Mouse (Mus musculus) hindbrain, embryonic 11.5 days (tissue): ENCODE measurements around the gene Pfn1. TPM values are rescaled to one million over a fixed set of nuclear protein-coding genes. Genes with fewer than 3 reads are reported as not detected.
A peak's percentile ranks its signal among the peaks of the same experiment; 100 is the strongest.

Experiments
- ATAC-seq: fragments of 200-750 bp; cut with Nextera tagmentation; 2 replicates; pipeline ENCODE4 v1.8.0; 2017; ENCODE audit warnings: mild to moderate bottlenecking, moderate TSS enrichment, moderate library complexity; ENCODE audit not compliant: low FRiP score
- DNase-seq: peaks from one replicate; pipeline ENCODE4 v3.0.0-alpha.2; 2015; ENCODE audit warnings: low spot score
- H3K27ac ChIP-seq: fragments of 300-500 bp; sonication (generic); 2 replicates; pipeline ENCODE4 v1.5.1; 2014; ENCODE audit warnings: mild to moderate bottlenecking, low read depth, low read length
- H3K27me3 ChIP-seq: fragments of 300-500 bp; sonication (generic); 2 replicates; pipeline ENCODE4 v1.6.1; 2014; ENCODE audit warnings: mild to moderate bottlenecking, low read length, moderate library complexity, mixed read lengths; ENCODE audit not compliant: control insufficient read depth, insufficient read depth
- H3K36me3 ChIP-seq: fragments of 300-500 bp; sonication (generic); 2 replicates; pipeline ENCODE4 v1.6.1; 2014; ENCODE audit warnings: mild to moderate bottlenecking, low read length, moderate library complexity, mixed read lengths; ENCODE audit not compliant: control insufficient read depth, insufficient read depth
- H3K4me1 ChIP-seq: fragments of 300-500 bp; sonication (generic); replicated peaks from 2 replicates; pipeline ENCODE4 v1.6.1; 2014; ENCODE audit warnings: low read length, mixed read lengths; ENCODE audit not compliant: control insufficient read depth, insufficient read depth
- H3K4me2 ChIP-seq: fragments of 300-500 bp; sonication (generic); replicated peaks from 2 replicates; pipeline ENCODE4 v1.6.1; 2014; ENCODE audit warnings: mild to moderate bottlenecking, low read depth, low read length
- H3K4me3 ChIP-seq: fragments of 300-500 bp; sonication (generic); 2 replicates; pipeline ENCODE4 v1.5.1; 2014; ENCODE audit warnings: low read depth, low read length
- H3K9ac ChIP-seq: fragments of 300-500 bp; sonication (generic); 2 replicates; pipeline ENCODE4 v1.6.1; 2014; ENCODE audit warnings: low read depth, low read length
- H3K9me3 ChIP-seq: fragments of 300-500 bp; sonication (generic); 2 replicates; pipeline ENCODE4 v1.6.1; 2016; ENCODE audit warnings: low read length; ENCODE audit not compliant: control insufficient read depth
- WGBS: fragments of 180-500 bp; shearing (Covaris S2); extraction: QIAGEN DNeasy Blood & Tissue Kit; methylation state at CpG from one replicate; pipeline ENCODE4 v1.1.7; 2014; 5-methylcytosine and 5-hydroxymethylcytosine counted together
- polyA plus RNA-seq: library from polyadenylated mRNA; unstranded; fragments of >200 nt; fragmentation: Nextera tagmentation; extraction: Ambion mirVana; gene quantifications from 2 replicates; pipeline ENCODE4 v1.2.1, GENCODE M21; 2014

Gene Pfn1
- polyA plus RNA-seq, 1 experiment from 2014 or later: 1,523 TPM

DNA sequence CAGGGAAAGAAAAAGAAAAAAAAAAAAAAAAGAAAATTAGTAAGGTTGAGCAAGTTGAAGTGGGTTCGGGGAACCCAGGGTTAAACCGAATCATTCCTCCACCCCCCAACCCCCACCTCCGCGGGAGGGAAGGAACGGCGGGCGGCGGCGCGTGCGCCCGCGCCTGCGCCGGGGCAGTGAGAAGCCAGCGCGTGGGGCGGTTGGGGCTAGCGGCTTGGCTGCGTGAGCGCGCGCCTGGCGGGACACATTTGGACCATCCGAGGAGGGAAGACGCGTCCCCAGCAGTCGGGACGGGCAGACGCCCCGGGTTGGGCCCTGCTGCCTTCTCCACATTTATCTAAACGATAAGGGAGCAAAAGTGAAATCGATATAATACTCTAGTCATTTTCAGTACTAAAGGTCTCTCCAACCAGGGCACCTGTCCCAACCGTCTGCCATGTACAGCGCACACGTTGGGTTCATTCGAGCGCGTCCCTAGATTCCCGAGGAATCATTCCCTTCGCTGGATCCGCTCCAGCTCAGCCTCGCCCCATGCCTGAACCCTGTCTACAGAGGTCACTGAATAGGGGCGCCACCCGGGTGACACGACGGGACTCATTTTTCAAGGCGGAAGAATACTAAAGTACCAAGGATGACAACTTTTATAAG is 603 bp upstream of the Pfn1 start:
- no peaks in the 10 kb centered on the region for H3K9me3 ChIP-seq
- peak overlapping the region; percentile 96 for H3K27ac ChIP-seq
- DNase-seq (peak; percentile 88), ATAC-seq (peak; percentile 50)
- H3K9ac ChIP-seq: peak overlapping the region; percentile 97
- H3K4me1 ChIP-seq: 0 out of 2 replicates have a peak, but pooled peaks cover 12% of the 10 kb centered on the region
- WGBS: under 1% methylated on average over 45 of the region's 48 CpGs
- H3K4me2 ChIP-seq: peak overlapping the region; percentile 84
- peak overlapping the region; percentile 99 for H3K4me3 ChIP-seq
- H3K27me3 ChIP-seq: no peaks in the 10 kb centered on the region
- H3K36me3 ChIP-seq: 0 out of 2 replicates have a peak, but pooled peaks cover 4% of the 10 kb centered on the region

DNA sequence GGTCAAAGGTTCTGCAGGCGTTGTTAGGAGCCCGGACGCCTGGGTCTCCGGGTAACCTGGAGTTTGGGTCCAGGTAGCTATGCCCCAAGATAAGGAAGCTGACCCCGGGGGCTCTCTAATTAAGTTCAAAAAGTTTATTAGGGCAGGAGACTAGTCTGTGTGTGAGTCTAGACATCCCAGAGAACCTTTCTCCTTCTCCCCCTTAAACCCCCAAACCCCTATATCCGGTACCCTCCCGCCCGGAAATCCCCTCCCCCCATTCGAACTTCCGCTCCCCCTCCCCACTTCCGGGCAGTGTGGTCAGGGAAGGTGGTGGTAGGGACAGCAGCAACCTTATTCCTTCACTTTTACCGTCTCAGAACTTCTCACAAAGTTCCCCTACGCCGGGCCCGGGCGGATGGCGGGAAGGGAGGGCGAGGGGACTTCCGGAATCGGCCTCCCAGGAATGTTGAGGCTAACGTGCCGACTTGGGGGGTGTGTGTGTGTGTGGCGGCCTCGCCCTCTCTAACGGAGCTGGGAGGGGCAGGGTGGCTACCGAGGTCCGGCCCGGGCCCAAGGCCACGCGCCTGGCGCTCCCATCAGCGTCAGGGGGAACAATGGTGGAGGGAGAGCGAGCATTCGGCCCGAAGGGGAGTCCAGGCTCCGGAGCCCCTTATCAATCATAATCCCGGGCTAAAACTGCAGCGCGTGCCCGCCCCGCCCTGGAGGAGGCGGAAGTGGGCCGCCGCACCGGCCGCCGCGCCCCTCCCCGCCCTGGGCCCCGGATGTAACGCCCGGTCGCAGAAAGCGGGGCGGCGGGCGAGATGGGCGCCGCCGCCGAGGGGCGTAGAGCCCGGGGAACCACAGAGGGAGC is 873 bp downstream of the Pfn1 start:
- Histone ChIP-seq H3K9me3 (no peaks in the 10 kb centered on the region), H3K4me2 (peak overlapping the region; percentile 84), H3K4me1 (peaks cover 13% of the 10 kb centered on the region; the same call in 1 of the 2 replicates), H3K36me3 (0 out of 2 replicates have a peak, but pooled peaks cover 7% of the 10 kb centered on the region), H3K4me3 (peak overlapping the region; percentile 99), H3K27ac (peak overlapping the region; percentile 96), H3K27me3 (no peaks in the 10 kb centered on the region), H3K9ac (peak overlapping the region; percentile 97)
- DNase-seq: peak; percentile 82
- ATAC-seq: peak; percentile 65
- WGBS: under 1% methylated on average over 57 of the region's 63 CpGs

DNA sequence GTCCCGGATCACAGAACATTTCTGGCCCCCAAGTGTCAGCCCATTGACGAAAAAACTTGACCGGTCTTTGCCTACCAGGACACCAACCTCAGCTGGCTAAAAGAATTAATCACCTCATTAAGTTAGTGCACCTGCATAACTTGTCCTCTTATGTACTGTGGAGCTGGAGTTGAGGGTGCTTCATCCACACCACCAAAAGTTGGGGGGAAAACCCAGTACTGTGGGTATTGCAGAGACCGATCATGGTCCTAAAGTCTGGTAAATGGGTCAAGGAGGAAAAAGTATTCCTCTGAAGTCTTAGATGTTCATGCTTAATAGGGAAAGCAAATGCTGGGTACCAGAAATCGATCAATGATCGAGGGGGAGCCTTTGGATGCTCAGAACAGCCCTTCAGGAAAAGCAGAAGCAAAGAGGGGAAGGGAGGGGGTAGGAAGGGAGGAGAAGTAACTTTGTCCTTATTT is 1.5 kb downstream of the Pfn1 start:
- 63% methylated on average over 6 of the region's 6 CpGs for WGBS
- H3K4me1 ChIP-seq: peaks cover 17% of the 10 kb centered on the region
- H3K36me3 ChIP-seq: 0 out of 2 replicates have a peak, but pooled peaks cover 7% of the 10 kb centered on the region
- no peaks in the 10 kb centered on the region for H3K9me3 ChIP-seq
- no peaks in the 10 kb centered on the region for H3K27me3 ChIP-seq
- H3K4me2 ChIP-seq: peak overlapping the region; percentile 84
- peak overlapping the region; percentile 97 for H3K9ac ChIP-seq
- peak overlapping the region; percentile 99 for H3K4me3 ChIP-seq
- H3K27ac ChIP-seq: no peak overlapping the region
- DNase-seq: no peak
- ATAC-seq: no peak

DNA sequence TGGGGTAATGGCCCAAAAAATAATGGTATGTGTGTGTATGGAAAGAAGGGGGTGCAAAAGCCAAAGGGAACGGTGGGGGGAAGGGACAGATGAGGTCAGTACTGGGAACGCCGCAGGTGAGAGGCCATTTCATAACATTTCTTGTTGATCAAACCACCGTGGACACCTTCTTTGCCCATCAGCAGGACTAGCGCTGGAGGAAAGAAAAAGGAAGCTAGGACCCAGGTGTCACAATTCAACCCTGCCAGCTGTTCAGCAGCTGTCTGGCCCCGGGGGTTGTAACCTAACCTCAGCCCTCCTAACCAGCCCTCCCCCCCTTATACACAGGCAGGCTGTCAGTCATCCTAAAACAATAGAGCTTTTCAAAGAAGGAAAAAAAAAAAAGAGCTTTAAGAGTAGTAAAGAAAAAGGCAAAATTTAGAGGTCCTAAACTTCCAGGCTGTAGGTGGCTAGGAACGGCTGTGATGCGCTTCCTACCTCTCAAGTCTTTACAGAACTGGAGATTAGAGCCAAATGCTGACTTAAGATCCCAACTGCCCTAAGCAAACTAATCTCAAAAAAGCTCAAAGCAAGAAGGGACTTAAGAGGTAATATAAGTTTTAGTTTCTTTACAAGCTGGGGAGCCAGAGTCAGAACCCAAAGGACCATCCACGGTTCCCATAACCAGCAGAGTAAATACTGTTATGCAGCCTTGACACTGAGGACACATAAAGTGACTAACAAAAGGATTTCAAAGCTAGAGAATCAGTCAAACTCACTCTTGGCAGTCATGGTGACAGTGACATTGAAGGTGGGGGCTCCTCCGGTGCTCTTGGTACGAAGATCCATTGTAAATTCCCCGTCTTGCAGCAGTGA is 2.2 kb downstream of the Pfn1 start:
- Histone ChIP-seq H3K9ac (no peak overlapping the region), H3K4me2 (peak overlapping the region; percentile 84), H3K9me3 (no peaks in the 10 kb centered on the region), H3K36me3 (0 out of 2 replicates have a peak, but pooled peaks cover 7% of the 10 kb centered on the region), H3K27ac (no peak overlapping the region), H3K4me1 (peaks cover 17% of the 10 kb centered on the region), H3K4me3 (peak overlapping the region; percentile 99), H3K27me3 (no peaks in the 10 kb centered on the region)
- DNase-seq: peak; percentile 31
- no peak for ATAC-seq
- 68% methylated on average over 12 of the region's 12 CpGs for WGBS

DNA sequence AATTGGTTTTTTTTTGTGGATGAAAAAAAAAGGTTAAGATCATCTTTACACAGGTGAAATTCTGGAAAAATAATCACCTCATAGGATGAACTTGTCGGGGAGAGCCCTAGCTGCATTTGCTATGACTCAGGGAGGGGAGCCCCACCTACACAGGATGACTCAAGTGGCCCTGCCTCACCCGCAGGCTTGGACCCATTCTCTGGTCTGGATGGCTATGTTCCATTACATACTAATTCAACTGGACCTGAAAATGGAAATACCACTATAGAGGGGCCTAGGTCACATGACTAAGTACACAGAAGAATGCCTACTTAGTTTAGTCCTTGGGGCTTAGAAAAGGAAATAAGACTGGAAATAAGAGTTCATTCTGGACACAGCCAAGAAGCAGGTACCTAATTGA is 3.1 kb downstream of the Pfn1 start:
- H3K4me3 ChIP-seq: no peak overlapping the region
- H3K27me3 ChIP-seq: no peaks in the 10 kb centered on the region
- no peak overlapping the region for H3K4me2 ChIP-seq
- no peaks in the 10 kb centered on the region for H3K9me3 ChIP-seq
- H3K4me1 ChIP-seq: peaks cover 12% of the 10 kb centered on the region
- no peak for ATAC-seq
- 77% methylated on average over 2 of the region's 2 CpGs for WGBS
- H3K36me3 ChIP-seq: 0 out of 2 replicates have a peak, but pooled peaks cover 7% of the 10 kb centered on the region
- no peak overlapping the region for H3K9ac ChIP-seq
- DNase-seq: no peak
- no peak overlapping the region for H3K27ac ChIP-seq

DNA sequence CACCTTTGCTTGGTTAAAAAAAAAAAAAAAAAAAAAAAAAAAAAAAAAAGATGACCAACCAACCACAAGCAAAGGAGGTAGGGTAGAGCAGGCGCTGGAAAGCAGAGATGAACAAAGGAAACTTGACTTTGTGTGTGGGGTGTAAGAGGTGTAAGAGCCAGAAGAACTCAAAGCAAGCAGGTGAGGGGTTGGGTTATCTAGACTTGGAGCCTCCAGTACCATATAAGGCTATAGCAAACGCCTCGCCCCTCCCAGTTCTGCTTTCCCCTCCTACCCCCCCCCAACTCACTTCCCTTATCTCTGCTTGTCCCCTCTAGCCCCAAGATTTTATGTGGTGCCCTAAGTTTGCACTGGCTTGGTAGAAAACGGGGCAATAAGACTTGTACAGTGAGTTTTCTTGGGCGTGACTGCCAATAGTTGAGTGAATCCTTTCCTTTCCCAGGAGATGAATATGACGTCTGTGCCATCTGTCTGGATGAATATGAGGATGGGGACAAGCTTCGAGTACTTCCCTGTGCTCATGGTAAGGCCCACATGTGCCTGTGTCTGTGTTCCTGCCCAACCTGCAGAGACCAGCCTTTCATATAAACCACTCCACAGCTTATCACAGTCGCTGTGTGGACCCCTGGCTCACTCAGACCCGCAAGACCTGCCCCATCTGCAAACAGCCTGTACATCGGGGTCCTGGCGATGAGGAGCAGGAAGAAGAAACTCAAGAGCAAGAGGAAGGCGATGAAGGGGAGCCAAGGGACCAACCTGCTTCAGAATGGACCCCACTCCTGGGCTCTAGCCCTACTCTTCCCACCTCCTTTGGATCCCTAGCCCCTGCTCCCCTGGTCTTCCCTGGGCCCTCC is 3.9 kb downstream of the Pfn1 start:
- Histone ChIP-seq H3K36me3 (0 out of 2 replicates have a peak, but pooled peaks cover 7% of the 10 kb centered on the region), H3K4me3 (no peak overlapping the region), H3K27me3 (no peaks in the 10 kb centered on the region), H3K4me2 (no peak overlapping the region), H3K27ac (no peak overlapping the region), H3K9ac (no peak overlapping the region), H3K9me3 (no peaks in the 10 kb centered on the region), H3K4me1 (peaks cover 17% of the 10 kb centered on the region)
- no peak for DNase-seq
- 82% methylated on average over 12 of the region's 12 CpGs for WGBS
- no peak for ATAC-seq

DNA sequence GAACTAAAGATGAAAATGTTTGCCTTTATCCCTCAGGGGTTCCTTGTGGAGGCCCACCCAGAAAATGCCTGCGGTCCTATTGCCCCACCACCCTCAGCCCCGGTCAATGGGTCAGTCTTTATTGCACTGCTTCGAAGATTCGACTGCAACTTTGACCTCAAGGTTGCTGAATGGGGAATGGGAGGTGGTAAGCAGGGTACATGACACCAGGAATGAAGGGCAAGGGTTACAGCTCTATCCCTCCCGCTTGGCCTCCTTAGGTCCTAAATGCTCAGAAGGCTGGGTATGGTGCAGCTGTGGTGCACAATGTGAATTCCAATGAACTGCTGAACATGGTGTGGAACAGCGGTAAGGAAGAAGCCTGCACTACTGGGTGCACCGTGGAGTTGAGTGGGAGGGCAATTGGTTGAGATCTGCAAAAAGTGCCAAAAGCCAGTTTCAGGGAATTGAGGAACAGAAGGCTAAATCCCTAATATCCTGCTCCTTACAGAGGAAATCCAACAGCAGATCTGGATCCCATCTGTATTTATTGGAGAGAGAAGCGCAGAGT is 5.2 kb downstream of the Pfn1 start:
- 85% methylated on average over 8 of the region's 8 CpGs for WGBS
- Histone ChIP-seq H3K4me2 (no peak overlapping the region), H3K27me3 (no peaks in the 10 kb centered on the region), H3K36me3 (0 out of 2 replicates have a peak, but pooled peaks cover 7% of the 10 kb centered on the region), H3K9ac (no peak overlapping the region), H3K27ac (no peak overlapping the region), H3K4me3 (no peak overlapping the region), H3K9me3 (no peaks in the 10 kb centered on the region), H3K4me1 (peaks cover 18% of the 10 kb centered on the region)
- no peak for ATAC-seq
- DNase-seq: no peak
